Mouse (Mus musculus): ENCODE measurements around the gene Sf3a2. TPM values are rescaled to one million over a fixed set of nuclear protein-coding genes. Genes with fewer than 3 reads are reported as not detected.

Sf3a2 gene
- 413 and 1,110 TPM in 2 replicates for polyA plus RNA-seq (2012; ENCODE audit: insufficient read depth, low replicate concordance)

GRCm38 (mm10) chr10:80798150-80799006 is at the start of gene Sf3a2, which contains the start of gene Plekhj1:
Sf3a2 (plus strand) TSS chr10:80798198.
Plekhj1 (minus strand) TSS chr10:80798626.
- peak within 1 kb of the TSS; percentile 100 for H3K4me3 ChIP-seq (replicated peaks)
- TF ChIP-seq FLI1 (IDR thresholded peaks at IDR 0.05; ENCODE audit: low read length), result peak; percentile 36; the same call in 1 of the 2 replicates
- no peak for TF ChIP-seq GATA1 (IDR thresholded peaks at IDR 0.05; ENCODE audit: borderline replicate concordance, low read length)
- peaks cover 61% of the 10 kb centered on the region for H3K4me1 ChIP-seq
- peaks cover 71% of the 10 kb centered on the region for H3K36me3 ChIP-seq (replicated peaks; ENCODE audit: low read length)
- H3K9me3 ChIP-seq, result no peaks in the 10 kb centered on the region
- H3K27me3 ChIP-seq (replicated peaks), result no peaks in the 10 kb centered on the region

GRCm38 (mm10) chr10:80748609-80749008 is 49.4 kb upstream of the Sf3a2 start:
- H3K36me3 ChIP-seq (replicated peaks; ENCODE audit: low read length), result no peaks in the 10 kb centered on the region
- H3K27me3 ChIP-seq (replicated peaks), result no peaks in the 10 kb centered on the region
- TF ChIP-seq GATA1 (IDR thresholded peaks at IDR 0.05; ENCODE audit: borderline replicate concordance, low read length), result no peak
- no peak for TF ChIP-seq FLI1 (IDR thresholded peaks at IDR 0.05; ENCODE audit: low read length)
- H3K9me3 ChIP-seq, result no peaks in the 10 kb centered on the region
- H3K4me1 ChIP-seq, result peaks cover 67% of the 10 kb centered on the region
- H3K4me3 ChIP-seq (replicated peaks), result no peak overlapping the region

- Histone ChIP-seq H3K36me3 (replicated peaks; ENCODE audit: low read length) (no peaks in the 10 kb centered on the region), H3K27me3 (replicated peaks) (no peaks in the 10 kb centered on the region), H3K4me3 (replicated peaks) (peak overlapping the region; percentile 90), H3K4me1 (peaks cover 67% of the 10 kb centered on the region), H3K9me3 (no peaks in the 10 kb centered on the region)
- no peak for TF ChIP-seq GATA1 (IDR thresholded peaks at IDR 0.05; ENCODE audit: borderline replicate concordance, low read length)
- no peak for TF ChIP-seq FLI1 (IDR thresholded peaks at IDR 0.05; ENCODE audit: low read length)
Observed at GRCm38 (mm10) chr10:80751188-80751832, 46.7 kb upstream of the Sf3a2 start.

GRCm38 (mm10) chr10:80752079-80752625 is 45.8 kb upstream of the Sf3a2 start:
- H3K36me3 ChIP-seq (replicated peaks; ENCODE audit: low read length), result no peaks in the 10 kb centered on the region
- TF ChIP-seq GATA1 (IDR thresholded peaks at IDR 0.05; ENCODE audit: borderline replicate concordance, low read length) (no peak), FLI1 (IDR thresholded peaks at IDR 0.05; ENCODE audit: low read length) (no peak)
- peaks cover 74% of the 10 kb centered on the region for H3K4me1 ChIP-seq
- peak overlapping the region; percentile 90 for H3K4me3 ChIP-seq (replicated peaks)
- H3K27me3 ChIP-seq (replicated peaks), result no peaks in the 10 kb centered on the region
- no peaks in the 10 kb centered on the region for H3K9me3 ChIP-seq

- Histone ChIP-seq H3K27me3 (replicated peaks) (no peaks in the 10 kb centered on the region), H3K4me3 (replicated peaks) (peak within 1 kb of the TSS; percentile 99), H3K4me1 (peaks cover 80% of the 10 kb centered on the region), H3K36me3 (replicated peaks; ENCODE audit: low read length) (peaks cover 8% of the 10 kb centered on the region), H3K9me3 (no peaks in the 10 kb centered on the region)
- TF ChIP-seq FLI1 (IDR thresholded peaks at IDR 0.05; ENCODE audit: low read length) (peak; percentile 50; the same call in 1 of the 2 replicates), GATA1 (IDR thresholded peaks at IDR 0.05; ENCODE audit: borderline replicate concordance, low read length) (no peak)
Observed at GRCm38 (mm10) chr10:80754594-80755290, 43.3 kb upstream of the Sf3a2 start, which contains the start of gene Dot1l. Dot1l (plus strand) TSS chr10:80755206.

GRCm38 (mm10) chr10:80755291-80756015 is 42.5 kb upstream of the Sf3a2 start:
- no peaks in the 10 kb centered on the region for H3K9me3 ChIP-seq
- peaks cover 11% of the 10 kb centered on the region for H3K36me3 ChIP-seq (replicated peaks; ENCODE audit: low read length)
- H3K4me1 ChIP-seq, result peaks cover 84% of the 10 kb centered on the region
- no peak for TF ChIP-seq FLI1 (IDR thresholded peaks at IDR 0.05; ENCODE audit: low read length)
- no peak for TF ChIP-seq GATA1 (IDR thresholded peaks at IDR 0.05; ENCODE audit: borderline replicate concordance, low read length)
- no peaks in the 10 kb centered on the region for H3K27me3 ChIP-seq (replicated peaks)
- H3K4me3 ChIP-seq (replicated peaks), result peak overlapping the region; percentile 99

- Histone ChIP-seq H3K9me3 (no peaks in the 10 kb centered on the region), H3K36me3 (replicated peaks; ENCODE audit: low read length) (peaks cover 17% of the 10 kb centered on the region), H3K27me3 (replicated peaks) (no peaks in the 10 kb centered on the region), H3K4me3 (replicated peaks) (peak overlapping the region; percentile 99), H3K4me1 (peaks cover 84% of the 10 kb centered on the region)
- TF ChIP-seq FLI1 (IDR thresholded peaks at IDR 0.05; ENCODE audit: low read length) (no peak), GATA1 (IDR thresholded peaks at IDR 0.05; ENCODE audit: borderline replicate concordance, low read length) (no peak)
Observed at GRCm38 (mm10) chr10:80756099-80756498, 41.9 kb upstream of the Sf3a2 start.

GRCm38 (mm10) chr10:80756509-80756908 is 41.5 kb upstream of the Sf3a2 start:
- Histone ChIP-seq H3K9me3 (no peaks in the 10 kb centered on the region), H3K36me3 (replicated peaks; ENCODE audit: low read length) (peaks cover 17% of the 10 kb centered on the region), H3K27me3 (replicated peaks) (no peaks in the 10 kb centered on the region), H3K4me3 (replicated peaks) (peak overlapping the region; percentile 99), H3K4me1 (peaks cover 84% of the 10 kb centered on the region)
- TF ChIP-seq GATA1 (IDR thresholded peaks at IDR 0.05; ENCODE audit: borderline replicate concordance, low read length), result no peak
- no peak for TF ChIP-seq FLI1 (IDR thresholded peaks at IDR 0.05; ENCODE audit: low read length)
